Mouse (Mus musculus): ENCODE measurements around the gene Psmb7.

DNA sequence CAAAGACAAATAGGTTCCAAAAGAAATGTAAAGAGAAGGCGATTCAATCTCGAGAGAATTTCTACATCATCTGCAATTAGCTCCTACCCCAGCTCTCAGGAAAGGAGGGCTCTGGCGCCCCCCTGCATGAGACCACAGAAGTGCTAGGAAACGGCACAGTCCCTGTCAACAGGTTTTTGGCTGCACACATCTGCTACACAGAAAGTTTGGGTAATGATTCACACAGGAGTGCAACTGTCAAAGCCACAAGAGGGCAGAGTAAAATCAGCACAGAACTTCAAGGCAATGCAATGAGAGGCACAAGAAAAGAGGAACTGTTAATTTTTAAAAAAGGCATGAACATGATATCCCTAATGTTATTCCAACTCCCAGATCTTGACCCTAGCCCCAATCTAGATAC is 27.8 kb downstream of the Psmb7 start:
- no peak; the same call in none of the 2 replicates for TF ChIP-seq CTCF (IDR thresholded peaks at IDR 0.05; ENCODE audit: low read depth, low read length)
- TF ChIP-seq POLR2A (IDR thresholded peaks at IDR 0.05; ENCODE audit: extremely low read depth, insufficient read depth, low read length): no peak
